Mouse (Mus musculus) thymus, postnatal 10 days (tissue): ENCODE measurements around the gene Cog1.
"Not testable (repeated sequence)": the region's sequence is repeated elsewhere in the genome, so short reads cannot be mapped to it uniquely, and the experiment has no call there.

ENCODE experiments used
- DNase-seq, 2 experiments: peaks; one replicate each; pipeline ENCODE4 v3.0.0; 2021; ENCODE audit warnings: low spot score in 2 of 2

Cog1 gene

GRCm38 (mm10) chr11:113631862-113632261 is 17.1 kb upstream of the Cog1 start:
- no peak for DNase-seq

DNA sequence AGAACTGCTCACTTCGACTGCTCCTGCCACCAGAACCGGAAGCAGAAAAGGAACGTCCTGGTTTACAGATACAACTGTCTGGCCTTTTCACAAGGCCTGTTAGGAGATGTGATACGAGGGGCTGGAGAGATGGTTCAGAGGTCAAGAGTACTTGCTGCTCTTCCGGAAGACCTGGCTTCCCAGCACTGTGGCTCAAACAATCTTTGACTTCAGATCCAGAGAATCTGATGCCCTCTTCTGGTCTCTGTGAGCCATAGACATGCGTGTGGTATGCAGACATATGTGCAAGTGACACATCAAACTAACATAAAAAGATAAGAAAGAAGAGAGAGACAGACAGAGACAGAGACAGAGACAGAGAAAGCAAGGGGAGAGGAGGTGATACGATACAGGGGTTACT is 16.7 kb upstream of the Cog1 start:
- no peak for DNase-seq

DNA sequence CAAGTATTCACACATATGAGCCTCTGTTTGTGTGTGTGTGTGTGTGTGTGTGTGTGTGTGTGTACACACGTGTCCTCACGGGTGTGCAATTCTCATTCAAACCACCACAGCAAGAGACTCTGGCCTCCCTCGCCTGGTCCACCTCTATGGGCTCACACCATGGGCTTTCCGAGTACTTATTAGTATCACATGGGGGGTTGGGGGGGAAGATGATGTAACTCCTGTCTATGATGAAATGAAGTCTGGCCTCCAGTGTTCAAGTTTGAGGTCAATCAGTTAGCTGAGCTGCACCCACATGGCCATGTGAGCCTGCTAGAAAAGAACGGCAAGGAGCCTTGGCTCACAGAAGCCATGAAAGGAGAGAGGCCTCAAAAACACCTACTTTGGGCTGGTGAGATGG is 15.6 kb upstream of the Cog1 start:
- DNase-seq: no peak

DNA sequence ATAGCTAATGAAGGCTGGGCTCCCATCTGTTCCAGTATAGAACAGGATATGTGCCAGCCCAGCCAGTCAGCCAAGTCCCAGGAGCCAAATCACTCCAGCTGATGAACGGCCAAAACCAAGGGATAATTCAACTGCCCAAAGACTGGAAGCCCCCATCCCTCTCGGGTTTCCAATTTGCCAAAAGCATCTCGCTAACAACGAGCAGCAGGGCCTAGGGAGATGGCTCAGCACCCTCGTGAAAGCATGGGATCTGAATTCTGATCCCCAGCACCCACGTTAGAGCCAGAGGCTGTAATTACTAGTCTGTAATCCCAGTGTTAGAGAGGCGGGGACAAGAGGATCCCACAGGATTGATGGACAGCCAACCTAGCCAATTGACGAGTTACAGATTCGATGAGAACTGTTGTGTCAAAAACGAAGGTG is 14.3 kb upstream of the Cog1 start:
- DNase-seq: no peak

DNA sequence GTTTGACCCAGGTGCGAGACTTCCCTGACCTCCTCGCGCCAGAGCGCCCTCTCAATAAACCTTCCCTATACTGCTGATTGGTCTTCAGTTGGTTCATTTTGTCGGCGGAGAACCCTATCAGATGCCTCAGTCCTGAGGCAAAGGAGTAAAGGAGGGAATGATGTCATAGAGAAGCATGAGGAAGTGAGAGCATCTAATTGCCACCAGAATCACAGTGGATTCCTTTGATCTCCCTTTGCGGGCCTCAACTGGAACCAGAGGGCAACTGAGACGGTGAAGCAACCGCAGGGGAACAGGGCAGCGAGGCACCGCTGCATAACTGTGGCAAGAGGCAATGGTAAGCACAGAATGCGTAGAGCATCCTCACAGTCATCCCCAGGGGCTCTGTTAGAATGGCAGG is 10.3 kb upstream of the Cog1 start:
- no peak for DNase-seq

- no peak for DNase-seq
Observed at GRCm38 (mm10) chr11:113645181-113645580, 3.8 kb upstream of the Cog1 start.

GRCm38 (mm10) chr11:113648152-113648551 is 817 bp upstream of the Cog1 start:
- peak; percentile 67 to 91 for DNase-seq

GRCm38 (mm10) chr11:113649353-113650210 is 613 bp downstream of the Cog1 start, which contains the start of gene Slc39a11:
TSS of gene Slc39a11 (minus strand) at chr11:113650079.
- peak; percentile 55 to 76 for DNase-seq

DNA sequence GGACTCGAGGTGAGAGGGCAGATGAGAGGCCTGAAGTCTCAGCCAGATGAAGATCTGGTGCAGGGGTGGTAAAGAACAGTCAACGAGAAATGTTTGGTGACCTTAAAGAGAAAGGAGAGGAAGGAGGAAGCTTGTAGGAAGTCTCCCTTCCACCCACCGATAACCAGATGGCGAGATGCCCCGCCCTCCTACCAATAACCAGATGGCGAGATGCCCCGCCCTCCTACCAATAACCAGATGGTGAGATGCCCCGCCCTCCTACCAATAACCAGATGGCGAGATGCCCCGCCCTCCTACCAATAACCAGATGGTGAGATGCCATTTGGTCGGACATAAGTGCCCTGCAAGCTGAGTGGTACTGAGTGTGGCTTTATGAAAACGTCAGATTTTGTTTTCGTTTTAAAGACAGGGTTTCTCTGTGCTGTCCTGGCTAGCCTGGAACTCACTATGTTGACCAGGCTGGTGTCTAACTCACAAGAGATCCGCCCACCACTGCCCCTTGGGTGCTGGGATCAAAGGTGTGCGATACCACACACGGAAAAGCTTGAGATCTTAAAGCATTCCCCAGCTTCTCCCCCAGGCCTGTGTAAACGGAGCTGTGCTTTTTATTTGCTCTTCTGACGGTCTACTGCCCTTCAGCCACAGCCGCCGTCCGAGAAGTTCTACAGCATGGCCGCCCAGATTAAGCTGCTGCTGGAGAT is 2.4 kb downstream of the Cog1 start:
- DNase-seq: no peak

- peak; percentile 19 to 56 for DNase-seq
Observed at GRCm38 (mm10) chr11:113651907-113652273, 2.9 kb downstream of the Cog1 start.

GRCm38 (mm10) chr11:113652516-113652915 is 3.5 kb downstream of the Cog1 start:
- DNase-seq: no peak

DNA sequence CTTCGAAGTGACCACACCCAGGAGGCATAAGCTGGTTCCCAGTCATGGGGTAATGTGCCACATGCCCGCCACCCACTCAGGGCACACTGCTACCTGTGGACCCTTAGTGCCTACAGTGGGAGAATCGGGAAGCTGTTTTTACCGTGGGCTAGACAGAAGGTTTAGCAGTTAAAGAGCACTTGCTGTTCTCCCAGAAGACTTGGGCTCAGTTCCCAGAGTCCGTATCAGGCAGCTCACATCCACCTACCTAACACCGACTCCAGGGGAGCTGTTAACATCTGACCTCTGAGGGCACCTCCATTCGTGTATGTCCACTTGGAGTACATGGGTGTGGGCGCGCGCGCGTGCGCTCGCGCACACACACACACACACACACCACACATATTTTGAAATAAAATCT is 5.1 kb downstream of the Cog1 start:
- DNase-seq: no peak

DNA sequence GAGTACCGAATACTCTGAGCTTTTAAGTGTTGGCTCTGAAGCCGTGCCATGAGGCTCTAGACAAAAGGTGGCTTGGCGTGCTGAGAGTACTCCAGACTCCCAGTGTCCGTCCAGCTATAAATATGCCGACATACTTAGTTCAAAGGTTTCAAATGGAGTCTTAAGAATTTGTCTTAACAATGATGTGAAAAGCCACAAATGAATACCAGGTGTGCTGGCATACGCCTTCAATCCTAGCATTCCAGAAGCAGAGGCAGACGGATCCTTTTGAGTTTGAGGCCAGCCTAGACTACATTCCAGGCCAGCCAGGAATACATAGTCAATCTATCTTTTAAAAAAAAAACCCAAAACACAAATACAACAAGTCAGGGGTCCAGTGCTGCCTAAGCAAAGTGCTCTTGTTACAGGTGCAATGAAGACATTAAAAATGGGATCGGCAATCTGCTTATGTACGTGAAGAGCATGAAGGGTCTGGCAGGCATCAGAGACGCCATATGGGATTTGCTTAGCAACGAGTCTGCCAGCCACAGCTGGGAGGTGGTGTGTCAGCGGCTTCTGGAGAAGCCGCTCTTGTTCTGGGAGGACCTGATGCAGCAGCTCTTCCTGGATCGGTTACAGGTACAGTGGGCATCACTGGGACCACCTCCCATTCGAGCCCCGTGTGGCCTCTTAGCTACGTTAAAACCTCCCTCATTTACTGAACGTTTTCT is 5.7 kb downstream of the Cog1 start:
- no peak for DNase-seq

GRCm38 (mm10) chr11:113656511-113656932 is 7.6 kb downstream of the Cog1 start:
- DNase-seq: no peak

DNA sequence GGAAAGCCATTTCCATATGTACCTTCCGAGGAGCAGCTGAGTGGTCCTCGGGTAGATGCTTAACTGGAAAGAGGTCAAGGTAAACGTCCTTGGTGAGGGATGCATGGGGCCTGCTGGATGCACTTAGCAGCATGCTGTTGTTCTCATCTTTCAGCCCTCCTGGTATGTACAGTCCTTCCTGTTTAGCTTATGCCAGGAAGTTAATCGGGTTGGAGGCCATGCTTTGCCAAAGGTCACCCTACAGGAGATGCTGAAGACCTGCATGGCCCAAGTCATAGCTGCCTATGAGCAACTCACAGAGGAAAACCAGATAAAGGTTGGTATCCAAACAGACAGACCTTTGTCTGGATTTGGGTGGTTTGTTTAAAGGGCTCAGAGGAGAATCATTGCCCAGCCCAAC is 8.3 kb downstream of the Cog1 start:
- DNase-seq: no peak

GRCm38 (mm10) chr11:113658319-113658718 is 9.3 kb downstream of the Cog1 start:
- DNase-seq: no peak

GRCm38 (mm10) chr11:113658763-113659162 is 9.8 kb downstream of the Cog1 start:
- DNase-seq: no peak

- not testable (repeated sequence) for DNase-seq
Observed at GRCm38 (mm10) chr11:113660213-113660612, 11.2 kb downstream of the Cog1 start.

DNA sequence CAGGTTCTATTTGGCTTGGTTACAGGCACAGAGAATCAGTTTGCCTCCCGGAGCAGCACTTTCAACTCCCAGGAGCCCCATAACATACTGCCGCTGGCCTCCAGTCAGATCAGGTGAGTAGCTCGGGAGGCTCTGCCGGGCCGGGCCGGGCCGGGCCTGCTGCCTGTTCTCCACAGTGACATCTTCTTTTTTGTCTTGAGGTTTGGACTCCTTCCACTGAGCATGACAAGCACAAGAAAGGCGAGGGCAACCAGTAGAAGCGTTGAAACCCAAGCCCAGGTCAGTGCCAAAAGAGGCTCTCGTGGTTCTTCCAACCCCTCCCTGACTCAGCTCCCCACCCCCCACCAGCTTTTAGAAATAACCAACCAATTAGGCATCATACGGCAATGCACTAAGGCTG is 12.0 kb downstream of the Cog1 start:
- no peak for DNase-seq

DNA sequence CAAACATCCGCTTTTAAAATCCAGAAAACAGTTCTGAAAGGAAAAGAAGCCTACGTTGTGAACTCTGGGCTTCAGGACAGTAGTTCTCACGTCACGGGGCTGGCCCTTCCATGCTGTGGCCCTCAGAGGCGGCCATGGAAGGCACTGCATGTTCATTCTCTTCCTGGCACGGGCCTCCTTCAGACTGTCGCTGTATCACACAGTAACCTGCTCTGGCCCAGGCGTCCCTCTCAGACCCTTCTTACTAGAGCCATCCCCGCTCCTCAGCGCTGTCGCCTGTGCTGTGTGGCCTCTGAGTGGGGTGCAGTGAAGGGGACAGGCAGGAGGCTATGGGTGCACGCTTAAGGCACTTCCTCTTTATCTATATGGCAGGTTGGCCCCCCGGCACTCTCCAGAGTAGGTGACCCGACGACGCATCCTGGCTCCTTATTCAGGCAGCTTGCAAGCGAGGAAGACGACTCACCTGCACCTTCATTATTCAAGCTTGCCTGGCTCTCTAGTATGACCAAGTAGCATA is 12.9 kb downstream of the Cog1 start:
- no peak for DNase-seq

DNA sequence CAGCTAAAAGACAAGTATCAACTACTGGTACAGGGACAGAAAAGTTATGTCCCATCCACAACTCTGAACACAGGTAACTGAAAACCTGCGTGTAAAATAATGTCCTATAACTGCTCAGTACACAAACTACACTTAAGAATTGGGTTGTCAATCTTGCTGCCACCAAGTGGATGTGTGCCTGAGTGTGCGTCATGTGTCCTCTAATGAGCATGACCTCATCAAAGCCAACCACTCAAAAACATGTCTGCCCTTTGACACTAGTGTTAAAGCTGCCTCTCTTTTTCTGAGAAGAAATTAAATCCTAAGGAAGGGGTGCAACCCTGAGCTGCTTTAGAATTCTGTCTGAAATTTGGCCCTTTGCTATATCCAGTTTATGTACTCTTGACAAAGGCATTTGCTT is 15.3 kb downstream of the Cog1 start:
- no peak for DNase-seq

- no peak for DNase-seq
Observed at GRCm38 (mm10) chr11:113666205-113666604, 17.2 kb downstream of the Cog1 start.
